Mouse (Mus musculus) forebrain, embryonic 11.5 days (tissue): ENCODE measurements at regions not wholly inside any gene's neighbourhood (a gene's known extent, or its start where the extent isn't known, plus 50 kb on each side); places are given as distances from the start of the nearest gene placed in this dataset.

Experiments used
- ATAC-seq: fragments of 200-750 bp; cut with Nextera tagmentation; replicated peaks from 2 replicates; pipeline ENCODE4 v1.8.0; 2017; ENCODE audit warnings: moderate TSS enrichment; ENCODE audit not compliant: low FRiP score
- DNase-seq: peaks from one replicate; pipeline ENCODE4 v3.0.0-alpha.2; 2017; ENCODE audit warnings: low spot score
- H3K27ac ChIP-seq: fragments of 300-500 bp; sonication (generic); 2 replicates; pipeline ENCODE4 v1.5.1; 2014; ENCODE audit warnings: low read depth, low read length
- H3K27me3 ChIP-seq: fragments of 300-500 bp; sonication (generic); 2 replicates; pipeline ENCODE4 v1.6.1; 2014; ENCODE audit warnings: mild to moderate bottlenecking, low read length, mixed read lengths; ENCODE audit not compliant: control insufficient read depth, insufficient read depth
- H3K36me3 ChIP-seq: fragments of 300-500 bp; sonication (generic); 2 replicates; pipeline ENCODE4 v1.6.1; 2014; ENCODE audit warnings: mild to moderate bottlenecking, low read length, moderate library complexity, mixed read lengths; ENCODE audit not compliant: control insufficient read depth, insufficient read depth
- H3K4me1 ChIP-seq: fragments of 300-500 bp; sonication (generic); replicated peaks from 2 replicates; pipeline ENCODE4 v1.6.1; 2014; ENCODE audit warnings: low read length, mixed read lengths; ENCODE audit not compliant: control insufficient read depth, insufficient read depth
- H3K4me2 ChIP-seq: fragments of 300-500 bp; sonication (generic); 2 replicates; pipeline ENCODE4 v1.6.1; 2014; ENCODE audit warnings: low read depth, mild to moderate bottlenecking, low read length, moderate library complexity, mixed read lengths; ENCODE audit not compliant: severe bottlenecking
- H3K4me3 ChIP-seq: fragments of 300-500 bp; sonication (generic); 2 replicates; pipeline ENCODE4 v1.5.1; 2014; ENCODE audit warnings: low read depth, low read length
- H3K9ac ChIP-seq: fragments of 300-500 bp; sonication (generic); 2 replicates; pipeline ENCODE4 v1.6.1; 2014; ENCODE audit warnings: low read length
- H3K9me3 ChIP-seq: fragments of 300-500 bp; sonication (generic); 2 replicates; pipeline ENCODE4 v1.6.1; 2016; ENCODE audit warnings: low read length, mixed read lengths; ENCODE audit not compliant: control insufficient read depth
- WGBS: fragments of 180-500 bp; shearing (Covaris S2); extraction: QIAGEN DNeasy Blood & Tissue Kit; methylation state at CpG from one replicate; pipeline ENCODE4 v1.1.7; 2014; 5-methylcytosine and 5-hydroxymethylcytosine counted together

- no peaks in the 10 kb centered on the region for H3K4me1 ChIP-seq
- no peak overlapping the region for H3K4me2 ChIP-seq
- H3K36me3 ChIP-seq = no peaks in the 10 kb centered on the region
- no peak overlapping the region for H3K9ac ChIP-seq
- H3K27me3 ChIP-seq = no peaks in the 10 kb centered on the region
- H3K4me3 ChIP-seq = no peak overlapping the region
- ATAC-seq (no peak), DNase-seq (no peak)
- no peak overlapping the region for H3K27ac ChIP-seq
- no peaks in the 10 kb centered on the region; the same call in 1 of the 2 replicates for H3K9me3 ChIP-seq
Observed at GRCm38 (mm10) chr4:152881433-152881930, 403.8 kb upstream of the Kcnab2 start.

GRCm38 (mm10) chr4:152880368-152880767, 402.7 kb upstream of the Kcnab2 start:
- no peaks in the 10 kb centered on the region for H3K36me3 ChIP-seq
- no peaks in the 10 kb centered on the region for H3K27me3 ChIP-seq
- no peaks in the 10 kb centered on the region for H3K4me1 ChIP-seq
- ATAC-seq = no peak
- no peaks in the 10 kb centered on the region; the same call in 1 of the 2 replicates for H3K9me3 ChIP-seq
- no peak overlapping the region for H3K27ac ChIP-seq
- no peak overlapping the region for H3K4me2 ChIP-seq
- H3K4me3 ChIP-seq = no peak overlapping the region
- WGBS = 97% methylated on average over 2 of the region's 2 CpGs
- DNase-seq = no peak
- no peak overlapping the region for H3K9ac ChIP-seq

- no peak overlapping the region for H3K27ac ChIP-seq
- H3K4me2 ChIP-seq = no peak overlapping the region
- no peak overlapping the region for H3K4me3 ChIP-seq
- H3K4me1 ChIP-seq = no peaks in the 10 kb centered on the region
- no peaks in the 10 kb centered on the region; the same call in 1 of the 2 replicates for H3K9me3 ChIP-seq
- DNase-seq (no peak), ATAC-seq (no peak; the same call in 1 of the 2 replicates)
- H3K27me3 ChIP-seq = no peaks in the 10 kb centered on the region
- 67% methylated on average over 14 of the region's 14 CpGs for WGBS
- H3K9ac ChIP-seq = no peak overlapping the region
- no peaks in the 10 kb centered on the region for H3K36me3 ChIP-seq
Observed at GRCm38 (mm10) chr4:152878941-152879340, 401.3 kb upstream of the Kcnab2 start.

- DNase-seq (no peak), ATAC-seq (no peak)
- Histone ChIP-seq H3K36me3 (no peaks in the 10 kb centered on the region), H3K9ac (no peak overlapping the region), H3K9me3 (no peaks in the 10 kb centered on the region; the same call in 1 of the 2 replicates), H3K4me1 (no peaks in the 10 kb centered on the region), H3K4me2 (no peak overlapping the region), H3K27ac (no peak overlapping the region), H3K4me3 (no peak overlapping the region), H3K27me3 (no peaks in the 10 kb centered on the region)
- 84% methylated on average over 3 of the region's 3 CpGs for WGBS
Observed at GRCm38 (mm10) chr4:152878401-152878800, 400.7 kb upstream of the Kcnab2 start.

GRCm38 (mm10) chr4:152870046-152870445, 392.4 kb upstream of the Kcnab2 start:
- DNase-seq (no peak), ATAC-seq (no peak)
- no peaks in the 10 kb centered on the region for H3K9me3 ChIP-seq
- no peaks in the 10 kb centered on the region for H3K27me3 ChIP-seq
- no peaks in the 10 kb centered on the region for H3K4me1 ChIP-seq
- WGBS = 90% methylated on average over 5 of the region's 5 CpGs
- H3K27ac ChIP-seq = no peak overlapping the region
- no peak overlapping the region for H3K9ac ChIP-seq
- H3K36me3 ChIP-seq = no peaks in the 10 kb centered on the region
- H3K4me2 ChIP-seq = no peak overlapping the region
- no peak overlapping the region for H3K4me3 ChIP-seq

- no peak for ATAC-seq
- no peaks in the 10 kb centered on the region for H3K36me3 ChIP-seq
- H3K4me2 ChIP-seq = no peak overlapping the region
- no peaks in the 10 kb centered on the region for H3K4me1 ChIP-seq
- H3K27ac ChIP-seq = no peak overlapping the region
- H3K9ac ChIP-seq = no peak overlapping the region
- H3K27me3 ChIP-seq = no peaks in the 10 kb centered on the region
- no peaks in the 10 kb centered on the region for H3K9me3 ChIP-seq
- DNase-seq = no peak
- WGBS = 87% methylated on average over 8 of the region's 8 CpGs
- no peak overlapping the region for H3K4me3 ChIP-seq
Observed at GRCm38 (mm10) chr4:152865894-152866293, 388.2 kb upstream of the Kcnab2 start.

- H3K4me2 ChIP-seq = no peak overlapping the region
- DNase-seq (no peak), ATAC-seq (no peak)
- H3K36me3 ChIP-seq = no peaks in the 10 kb centered on the region
- no peaks in the 10 kb centered on the region for H3K4me1 ChIP-seq
- H3K9ac ChIP-seq = no peak overlapping the region
- WGBS = 44% methylated on average over 11 of the region's 11 CpGs
- no peaks in the 10 kb centered on the region for H3K9me3 ChIP-seq
- H3K27ac ChIP-seq = no peak overlapping the region
- H3K27me3 ChIP-seq = no peaks in the 10 kb centered on the region
- no peak overlapping the region for H3K4me3 ChIP-seq
Observed at GRCm38 (mm10) chr4:152862818-152863614, 385.3 kb upstream of the Kcnab2 start.

GRCm38 (mm10) chr4:152859161-152859560, 381.5 kb upstream of the Kcnab2 start:
- Histone ChIP-seq H3K9me3 (no peaks in the 10 kb centered on the region), H3K27ac (no peak overlapping the region), H3K4me1 (no peaks in the 10 kb centered on the region), H3K9ac (no peak overlapping the region), H3K27me3 (no peaks in the 10 kb centered on the region), H3K36me3 (no peaks in the 10 kb centered on the region), H3K4me2 (no peak overlapping the region), H3K4me3 (no peak overlapping the region)
- ATAC-seq (no peak), DNase-seq (no peak)
- WGBS = 88% methylated on average over 9 of the region's 9 CpGs

GRCm38 (mm10) chr4:152850147-152850546, 372.5 kb upstream of the Kcnab2 start:
- H3K9me3 ChIP-seq = no peaks in the 10 kb centered on the region
- ATAC-seq (no peak), DNase-seq (no peak)
- H3K9ac ChIP-seq = no peak overlapping the region
- 87% methylated on average over 9 of the region's 9 CpGs for WGBS
- H3K4me2 ChIP-seq = no peak overlapping the region
- no peak overlapping the region for H3K4me3 ChIP-seq
- no peaks in the 10 kb centered on the region for H3K4me1 ChIP-seq
- no peaks in the 10 kb centered on the region for H3K27me3 ChIP-seq
- no peaks in the 10 kb centered on the region for H3K36me3 ChIP-seq
- no peak overlapping the region for H3K27ac ChIP-seq
